Mouse (Mus musculus) hindbrain, postnatal 0 days (tissue): ENCODE measurements at regions not wholly inside any gene's neighbourhood (a gene's known extent, or its start where the extent isn't known, plus 50 kb on each side); places are given as distances from the start of the nearest gene placed in this dataset.

Source experiments
- ATAC-seq: fragments of 200-750 bp; cut with Nextera tagmentation; 2 replicates; pipeline ENCODE4 v1.8.0; 2017; ENCODE audit warnings: mild to moderate bottlenecking, moderate TSS enrichment, moderate library complexity
- DNase-seq: peaks from one replicate; pipeline ENCODE4 v3.0.0-alpha.2; 2015; ENCODE audit warnings: low spot score
- H3K27ac ChIP-seq: fragments of 300-500 bp; sonication (generic); 2 replicates; pipeline ENCODE4 v1.5.1; 2014; ENCODE audit warnings: mild to moderate bottlenecking
- H3K27me3 ChIP-seq: fragments of 300-500 bp; sonication (generic); 2 replicates; pipeline ENCODE4 v1.6.1; 2014; ENCODE audit warnings: low read length, mixed read lengths; ENCODE audit not compliant: insufficient read depth
- H3K36me3 ChIP-seq: fragments of 300-500 bp; sonication (generic); 2 replicates; pipeline ENCODE4 v1.6.1; 2014; ENCODE audit warnings: low read length, mixed read lengths; ENCODE audit not compliant: insufficient read depth
- H3K4me1 ChIP-seq: fragments of 300-500 bp; sonication (generic); 2 replicates; pipeline ENCODE4 v1.6.1; 2014; ENCODE audit warnings: antibody characterized with exemption, low read length, mixed read lengths; ENCODE audit not compliant: insufficient read depth
- H3K4me2 ChIP-seq: fragments of 300-500 bp; sonication (generic); 2 replicates; pipeline ENCODE4 v1.6.1; 2014; ENCODE audit warnings: low read depth, mild to moderate bottlenecking, low read length, moderate library complexity, mixed read lengths
- H3K4me3 ChIP-seq: fragments of 300-500 bp; sonication (generic); 2 replicates; pipeline ENCODE4 v1.5.1; 2014; ENCODE audit warnings: low read length
- H3K9ac ChIP-seq: fragments of 300-500 bp; sonication (generic); replicated peaks from 2 replicates; pipeline ENCODE4 v1.6.1; 2014; ENCODE audit warnings: mild to moderate bottlenecking, low read length, moderate library complexity, mixed read lengths
- H3K9me3 ChIP-seq: fragments of 300-500 bp; sonication (generic); 2 replicates; pipeline ENCODE4 v1.6.1; 2016; ENCODE audit warnings: low read length, mixed read lengths
- CTCF ChIP-seq: IDR thresholded peaks from 2 replicates; pipeline ENCODE4 v1.5.1; 2016; ENCODE audit warnings: antibody characterized with exemption, control low read depth, low read depth
- WGBS: fragments of 180-500 bp; shearing (Covaris S2); extraction: QIAGEN DNeasy Blood & Tissue Kit; methylation state at CpG from one replicate; pipeline ENCODE4 v1.1.7; 2014; 5-methylcytosine and 5-hydroxymethylcytosine counted together

DNA sequence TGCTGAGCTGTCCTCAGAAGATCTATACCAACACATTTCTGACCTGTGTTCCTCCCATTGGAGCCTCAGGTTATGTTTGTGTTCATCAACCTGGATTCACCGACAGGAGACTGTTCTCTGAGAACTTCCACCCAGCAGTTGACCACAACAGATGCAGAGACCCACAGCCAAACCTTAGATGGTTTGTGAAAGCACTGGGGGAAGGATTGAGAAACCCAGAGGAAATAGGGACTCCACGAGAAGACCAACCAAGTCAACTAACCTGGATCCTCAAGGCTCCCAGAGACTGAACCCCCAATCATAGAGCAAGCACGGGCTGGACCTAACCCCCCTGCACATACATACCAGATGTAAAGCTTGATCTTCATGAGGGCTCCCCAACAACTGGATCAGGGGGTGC, 331.1 kb downstream of the Lmo4 start:
- Histone ChIP-seq H3K27me3 (no peaks in the 10 kb centered on the region), H3K4me3 (no peak overlapping the region), H3K4me1 (no peaks in the 10 kb centered on the region), H3K4me2 (no peak overlapping the region), H3K36me3 (no peaks in the 10 kb centered on the region), H3K9ac (no peak overlapping the region), H3K9me3 (no peaks in the 10 kb centered on the region), H3K27ac (no peak overlapping the region)
- 94% methylated on average over 3 of the region's 3 CpGs for WGBS
- no peak for TF ChIP-seq CTCF
- ATAC-seq (no peak), DNase-seq (no peak)

DNA sequence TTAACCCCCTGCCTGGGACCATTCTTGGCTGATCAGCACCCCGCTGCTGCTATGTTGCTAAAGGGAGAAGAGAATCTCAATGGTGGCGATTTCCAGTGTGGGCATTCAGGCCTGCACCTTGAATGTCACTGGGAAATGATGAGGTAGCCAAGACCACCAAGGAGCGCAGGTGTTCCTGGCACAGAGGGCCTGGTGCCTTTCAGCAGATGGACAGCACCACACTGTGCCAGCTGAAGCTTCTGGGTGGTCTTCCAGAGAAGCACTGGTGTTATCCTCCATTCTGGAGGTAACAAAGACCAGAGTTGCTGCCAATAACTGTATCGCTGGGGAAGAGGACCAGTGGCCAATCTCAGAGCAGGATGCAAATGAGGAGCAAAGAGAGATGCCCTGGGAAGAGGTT, 338.5 kb downstream of the Lmo4 start:
- H3K9me3 ChIP-seq = no peaks in the 10 kb centered on the region
- H3K36me3 ChIP-seq = no peaks in the 10 kb centered on the region
- H3K27ac ChIP-seq = 0 out of 2 replicates have a peak overlapping the region, but pooled peaks have one; percentile 15
- H3K9ac ChIP-seq = no peak overlapping the region
- peak; percentile 58 for DNase-seq
- no peak overlapping the region for H3K4me2 ChIP-seq
- 0 out of 2 replicates have a peak, but pooled peaks cover 6% of the 10 kb centered on the region for H3K4me1 ChIP-seq
- no peak for TF ChIP-seq CTCF
- no peak overlapping the region for H3K4me3 ChIP-seq
- H3K27me3 ChIP-seq = no peaks in the 10 kb centered on the region
- 46% methylated on average over 4 of the region's 4 CpGs for WGBS
- ATAC-seq = peak; percentile 87

DNA sequence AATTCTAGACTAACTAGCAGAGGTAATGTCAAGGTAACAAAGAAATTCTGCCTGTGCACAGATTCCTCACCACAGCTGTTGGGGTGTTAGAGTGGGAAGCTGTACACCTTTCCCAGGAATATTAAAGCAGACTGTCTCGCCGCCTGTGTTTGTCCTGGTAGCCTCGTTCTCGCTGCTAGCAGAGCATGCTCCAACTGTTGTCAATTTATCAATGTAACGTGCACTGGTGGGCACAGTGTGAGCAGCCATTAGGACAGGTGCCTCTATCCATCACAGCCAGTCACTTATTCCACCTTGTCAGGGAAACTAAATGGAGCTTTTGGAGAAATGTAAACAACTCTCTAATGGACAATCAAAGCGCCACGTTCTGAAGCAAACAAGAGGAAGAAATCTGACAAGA, 339.4 kb downstream of the Lmo4 start:
- peak overlapping the region; percentile 11; the same call in 1 of the 2 replicates for H3K27ac ChIP-seq
- peak; percentile 69 for ATAC-seq
- 0 out of 2 replicates have a peak, but pooled peaks cover 6% of the 10 kb centered on the region for H3K4me1 ChIP-seq
- no peak overlapping the region for H3K9ac ChIP-seq
- H3K27me3 ChIP-seq = no peaks in the 10 kb centered on the region
- peak; percentile 46 for DNase-seq
- no peak overlapping the region for H3K4me3 ChIP-seq
- 49% methylated on average over 7 of the region's 7 CpGs for WGBS
- no peak for TF ChIP-seq CTCF
- H3K4me2 ChIP-seq = no peak overlapping the region
- no peaks in the 10 kb centered on the region for H3K36me3 ChIP-seq
- H3K9me3 ChIP-seq = no peaks in the 10 kb centered on the region

DNA sequence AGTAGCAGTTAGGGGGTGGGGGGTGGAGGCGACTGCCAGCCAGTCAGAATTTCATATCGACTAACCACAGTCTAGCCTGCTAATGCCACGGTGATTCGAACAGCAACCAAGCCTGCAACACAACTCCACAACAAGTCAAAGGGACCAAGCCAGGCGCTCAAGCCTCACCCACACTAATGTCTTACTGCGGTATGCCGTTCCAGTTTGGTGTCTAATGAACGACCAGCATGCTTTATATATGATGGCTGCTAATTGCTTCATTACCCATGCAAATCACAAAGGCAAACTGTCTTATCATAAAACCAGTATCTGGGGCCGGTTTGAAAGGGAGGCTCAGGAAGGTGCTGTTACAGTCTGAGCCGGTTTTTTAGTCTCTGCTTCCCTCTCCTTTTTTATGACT, 340.5 kb downstream of the Lmo4 start:
- H3K27ac ChIP-seq = peak overlapping the region; percentile 11; the same call in 1 of the 2 replicates
- DNase-seq (no peak), ATAC-seq (no peak)
- no peak overlapping the region for H3K4me2 ChIP-seq
- WGBS = 67% methylated on average over 10 of the region's 10 CpGs
- H3K4me1 ChIP-seq = 0 out of 2 replicates have a peak, but pooled peaks cover 6% of the 10 kb centered on the region
- H3K36me3 ChIP-seq = no peaks in the 10 kb centered on the region
- H3K27me3 ChIP-seq = no peaks in the 10 kb centered on the region
- H3K9ac ChIP-seq = no peak overlapping the region
- H3K9me3 ChIP-seq = no peaks in the 10 kb centered on the region
- H3K4me3 ChIP-seq = no peak overlapping the region
- TF ChIP-seq CTCF = no peak

DNA sequence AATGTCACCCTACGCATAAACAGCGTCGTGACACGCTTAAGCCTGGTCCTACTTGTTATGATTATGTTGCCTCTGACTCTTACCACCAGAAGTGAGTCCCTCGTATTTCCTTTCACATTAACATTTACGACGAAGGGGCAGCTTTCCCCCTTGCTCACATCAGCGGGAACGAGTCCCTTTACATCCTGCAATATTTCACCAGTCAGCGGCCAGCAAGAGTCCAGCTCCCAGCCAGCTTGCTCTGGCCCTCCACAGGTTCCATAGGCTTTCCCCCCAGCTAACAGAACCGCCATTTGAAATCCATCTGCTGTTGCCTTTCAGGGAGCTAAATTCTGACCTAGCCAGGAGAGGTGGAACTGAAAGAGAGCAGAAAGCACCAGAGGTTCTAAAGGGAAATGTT, 342.5 kb downstream of the Lmo4 start:
- 0 out of 2 replicates have a peak, but pooled peaks cover 6% of the 10 kb centered on the region for H3K4me1 ChIP-seq
- no peaks in the 10 kb centered on the region for H3K27me3 ChIP-seq
- WGBS = 89% methylated on average over 11 of the region's 11 CpGs
- no peaks in the 10 kb centered on the region for H3K9me3 ChIP-seq
- H3K9ac ChIP-seq = no peak overlapping the region
- TF ChIP-seq CTCF = no peak
- no peaks in the 10 kb centered on the region for H3K36me3 ChIP-seq
- H3K27ac ChIP-seq = no peak overlapping the region
- H3K4me2 ChIP-seq = no peak overlapping the region
- no peak overlapping the region for H3K4me3 ChIP-seq
- ATAC-seq = no peak
- no peak for DNase-seq

DNA sequence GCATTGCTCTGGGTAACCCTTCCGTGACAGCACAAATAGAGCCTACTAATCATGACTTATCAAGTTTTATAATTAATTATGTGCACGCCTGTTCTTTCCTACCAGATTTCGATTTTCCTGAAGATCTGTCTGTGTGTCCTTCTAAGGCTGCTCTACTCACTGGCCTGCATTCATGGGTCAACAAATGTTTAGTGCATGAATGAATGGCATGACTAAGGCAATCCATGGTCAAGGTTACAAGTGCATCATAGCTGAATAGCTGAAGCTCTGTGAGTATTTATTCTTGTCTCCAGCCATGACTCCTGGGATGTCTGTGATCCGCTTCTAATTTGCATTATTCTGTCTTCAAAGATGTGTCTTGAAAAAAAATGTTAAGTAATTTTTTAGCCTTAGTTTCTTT, 343.2 kb downstream of the Lmo4 start:
- 73% methylated on average over 4 of the region's 4 CpGs for WGBS
- no peak for TF ChIP-seq CTCF

DNA sequence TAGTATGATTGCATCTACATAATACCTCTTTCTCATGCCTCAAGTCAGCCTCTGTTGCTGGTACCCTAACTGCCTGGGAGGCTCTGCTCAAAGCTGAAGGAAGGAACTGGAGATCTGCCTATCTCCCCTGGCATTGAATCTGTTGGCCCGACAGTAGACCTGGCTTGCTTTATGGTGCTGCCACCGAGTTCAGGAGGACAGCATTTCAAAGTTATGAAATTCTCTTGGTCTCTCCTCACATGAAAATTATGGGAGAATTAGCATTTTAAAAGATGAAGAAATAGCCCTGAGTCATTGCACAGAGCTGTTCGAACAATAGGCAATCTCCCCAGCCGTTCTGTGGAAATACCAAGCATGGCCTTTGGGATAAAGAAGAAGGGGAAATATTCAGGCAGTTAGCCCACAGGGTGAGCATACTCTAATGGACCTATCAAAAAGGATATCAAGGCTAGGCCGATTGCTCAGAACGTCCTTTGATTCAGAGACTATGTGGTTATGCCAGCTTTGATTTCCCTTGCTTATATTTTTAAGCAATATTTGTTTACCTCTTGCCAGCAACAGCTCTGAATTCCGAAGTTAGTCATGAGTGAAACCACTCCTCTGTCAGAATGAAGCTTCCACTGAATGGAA, 369.3 kb downstream of the Lmo4 start:
- WGBS = 82% methylated on average over 7 of the region's 7 CpGs

More for the DNA sequence above, 343.2 kb downstream of the Lmo4 start:
- Histone ChIP-seq H3K4me2 (no peak overlapping the region), H3K27me3 (no peaks in the 10 kb centered on the region), H3K27ac (no peak overlapping the region), H3K4me3 (no peak overlapping the region), H3K9ac (no peak overlapping the region), H3K36me3 (no peaks in the 10 kb centered on the region), H3K4me1 (0 out of 2 replicates have a peak, but pooled peaks cover 6% of the 10 kb centered on the region), H3K9me3 (no peaks in the 10 kb centered on the region)
- ATAC-seq = no peak
- DNase-seq = no peak

More for the DNA sequence above, 369.3 kb downstream of the Lmo4 start:
- DNase-seq (no peak), ATAC-seq (no peak)
- Histone ChIP-seq H3K4me3 (no peak overlapping the region), H3K9me3 (no peaks in the 10 kb centered on the region), H3K4me2 (no peak overlapping the region), H3K27ac (no peak overlapping the region), H3K36me3 (no peaks in the 10 kb centered on the region), H3K27me3 (no peaks in the 10 kb centered on the region), H3K9ac (no peak overlapping the region), H3K4me1 (no peaks in the 10 kb centered on the region)
- no peak for TF ChIP-seq CTCF
